ENCODE assay signal across 12 mouse cellular contexts in the genomic region with DNA sequence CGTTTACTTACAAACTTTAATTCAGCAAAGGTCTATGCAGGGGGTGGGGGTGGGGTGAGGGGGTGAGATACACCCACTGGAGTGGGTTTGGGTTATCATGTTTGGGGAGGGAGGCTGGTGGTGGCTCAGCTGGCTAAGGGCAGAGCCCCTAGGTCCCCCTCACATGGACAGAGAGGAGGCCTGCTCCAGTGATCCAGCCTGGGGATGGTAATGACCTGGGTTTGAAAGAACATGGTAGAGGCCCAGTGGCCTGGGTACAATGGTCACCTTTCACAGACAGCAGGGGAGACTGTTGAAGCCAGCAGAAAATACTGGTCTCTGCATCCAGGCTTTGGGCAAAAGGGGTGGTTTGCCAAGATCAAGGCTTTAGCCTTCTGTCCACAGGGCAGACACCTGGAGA. TPM values are rescaled to one million over a fixed set of nuclear protein-coding genes. Genes with fewer than 3 reads are reported as not detected.
DNase-seq lines count a peak whose midpoint lies in the region; ATAC-seq and TF ChIP-seq lines count a peak whose summit lies in the region.
"Had no signal": no experiment of that assay in that cellular context is flagged by ENCODE, and none has a peak within 500 bp of the region (broad histone marks: within the 10 kb centered on the region; RNA-seq: fewer than 3 reads in every experiment).

No protein-coding gene starts in this region.

- H3K4me2 ChIP-seq in intestine, postnatal 0 days (replicated peaks; ENCODE audit: low read depth): peak overlapping the region; percentile 86
- no peak overlapping the region for H3K4me2 ChIP-seq in intestine, embryonic 15.5 days (replicated peaks)
- peak overlapping the region; percentile 93; the same call in 1 of the 2 replicates for H3K4me2 ChIP-seq in neural tube, embryonic 13.5 days
- H3K4me2 ChIP-seq in limb, embryonic 13.5 days (replicated peaks): peak overlapping the region; percentile 76; the same call in 1 of the 2 replicates
- no peak overlapping the region for H3K4me2 ChIP-seq in stomach, embryonic 16.5 days (ENCODE audit: low read depth, low read length)

- 78% methylated on average over 1 of the region's 1 CpGs for WGBS in intestine, postnatal 0 days
- WGBS in intestine, embryonic 15.5 days: 74% methylated on average over 1 of the region's 1 CpGs
- 88% methylated on average over 1 of the region's 1 CpGs for WGBS in neural tube, embryonic 13.5 days
- 83% methylated on average over 1 of the region's 1 CpGs for WGBS in limb, embryonic 13.5 days
- 82% methylated on average over 1 of the region's 1 CpGs for WGBS in stomach, embryonic 16.5 days

- no peak overlapping the region for H3K9ac ChIP-seq in intestine, postnatal 0 days (ENCODE audit: low read depth, low read length)
- H3K9ac ChIP-seq in intestine, embryonic 15.5 days: no peak overlapping the region
- no peak overlapping the region for H3K9ac ChIP-seq in neural tube, embryonic 13.5 days
- H3K9ac ChIP-seq in limb, embryonic 13.5 days: 0 out of 2 replicates have a peak overlapping the region, but pooled peaks have one; percentile 8
- 0 out of 2 replicates have a peak overlapping the region, but pooled peaks have one; percentile 12 for H3K9ac ChIP-seq in stomach, embryonic 16.5 days (ENCODE audit: low read length)

- peak overlapping the region; percentile 29; the same call in 1 of the 2 replicates for H3K27ac ChIP-seq in intestine, postnatal 0 days (ENCODE audit: low read depth, low read length)
- H3K27ac ChIP-seq in intestine, embryonic 15.5 days: no peak overlapping the region
- 0 out of 2 replicates have a peak overlapping the region, but pooled peaks have one; percentile 65 for H3K27ac ChIP-seq in neural tube, embryonic 13.5 days (replicated peaks)
- H3K27ac ChIP-seq in limb, embryonic 13.5 days: no peak overlapping the region
- no peak overlapping the region for H3K27ac ChIP-seq in stomach, embryonic 16.5 days (ENCODE audit: low read length)
- H3K27ac ChIP-seq: neural tube, embryonic 12.5 days had no signal

- no peaks in the 10 kb centered on the region for H3K9me3 ChIP-seq in intestine, postnatal 0 days (ENCODE audit: control insufficient read depth)
- H3K9me3 ChIP-seq in intestine, embryonic 15.5 days: no peaks in the 10 kb centered on the region
- no peaks in the 10 kb centered on the region for H3K9me3 ChIP-seq in neural tube, embryonic 13.5 days
- no peaks in the 10 kb centered on the region for H3K9me3 ChIP-seq in limb, embryonic 13.5 days
- H3K9me3 ChIP-seq in stomach, embryonic 16.5 days (replicated peaks; ENCODE audit: control insufficient read depth, low read length): no peaks in the 10 kb centered on the region
- H3K9me3 ChIP-seq: neural tube, embryonic 12.5 days had no signal

- H3K36me3 ChIP-seq in intestine, postnatal 0 days (ENCODE audit: control insufficient read depth, insufficient read depth): peaks cover 48% of the 10 kb centered on the region
- peaks cover 34% of the 10 kb centered on the region for H3K36me3 ChIP-seq in intestine, embryonic 15.5 days
- H3K36me3 ChIP-seq in neural tube, embryonic 13.5 days: peaks cover 56% of the 10 kb centered on the region
- peaks cover 70% of the 10 kb centered on the region for H3K36me3 ChIP-seq in limb, embryonic 13.5 days
- H3K36me3 ChIP-seq in stomach, embryonic 16.5 days (ENCODE audit: control insufficient read depth, insufficient read depth, low read length): peaks cover 30% of the 10 kb centered on the region

- no peak for DNase-seq in neural tube, embryonic 10.5 days (ENCODE audit: extremely low spot score, low spot score)
- DNase-seq in layer of hippocampus, postnatal 36 days: no peak
- DNase-seq: lung, postnatal 10 days; right cerebral cortex, postnatal 25 days had no signal

- no peak for ATAC-seq in intestine, postnatal 0 days
- no peak for ATAC-seq in intestine, embryonic 15.5 days
- ATAC-seq in neural tube, embryonic 13.5 days (ENCODE audit: low read depth): no peak
- ATAC-seq in limb, embryonic 13.5 days (ENCODE audit: low FRiP score, low read depth): no peak
- no peak for ATAC-seq in stomach, embryonic 16.5 days (ENCODE audit: insufficient read depth, low FRiP score)

- TF ChIP-seq CTCF in intestine, postnatal 0 days (IDR thresholded peaks at IDR 0.05; ENCODE audit: low read depth): no peak

- no peak overlapping the region for H3K4me3 ChIP-seq in intestine, postnatal 0 days (ENCODE audit: low read depth, low read length)
- no peak overlapping the region for H3K4me3 ChIP-seq in intestine, embryonic 15.5 days (replicated peaks)
- H3K4me3 ChIP-seq in neural tube, embryonic 13.5 days: no peak overlapping the region
- H3K4me3 ChIP-seq in limb, embryonic 13.5 days: no peak overlapping the region
- H3K4me3 ChIP-seq in stomach, embryonic 16.5 days (replicated peaks; ENCODE audit: low read length): no peak overlapping the region

- H3K27me3 ChIP-seq in intestine, postnatal 0 days (replicated peaks; ENCODE audit: control insufficient read depth, insufficient read depth, low read length): no peaks in the 10 kb centered on the region
- H3K27me3 ChIP-seq in intestine, embryonic 15.5 days (replicated peaks): no peaks in the 10 kb centered on the region
- no peaks in the 10 kb centered on the region for H3K27me3 ChIP-seq in neural tube, embryonic 13.5 days
- no peaks in the 10 kb centered on the region for H3K27me3 ChIP-seq in limb, embryonic 13.5 days
- no peaks in the 10 kb centered on the region for H3K27me3 ChIP-seq in stomach, embryonic 16.5 days (ENCODE audit: control insufficient read depth, insufficient read depth, low read length)
- H3K27me3 ChIP-seq: neural tube, embryonic 12.5 days had no signal

- H3K4me1 ChIP-seq in intestine, postnatal 0 days (replicated peaks; ENCODE audit: control insufficient read depth, insufficient read depth, low read length): no peaks in the 10 kb centered on the region
- H3K4me1 ChIP-seq in intestine, embryonic 15.5 days (replicated peaks): 0 out of 2 replicates have a peak, but pooled peaks cover 6% of the 10 kb centered on the region
- H3K4me1 ChIP-seq in neural tube, embryonic 13.5 days (replicated peaks): peaks cover 20% of the 10 kb centered on the region
- H3K4me1 ChIP-seq in limb, embryonic 13.5 days: peaks cover 15% of the 10 kb centered on the region
- peaks cover 6% of the 10 kb centered on the region for H3K4me1 ChIP-seq in stomach, embryonic 16.5 days (ENCODE audit: control insufficient read depth, insufficient read depth, low read length)

RNA-seq across cellular contexts. Expression of a gene that starts 0.8 kb away (rescaled TPM):
- polyA plus RNA-seq in intestine, postnatal 0 days (2015; fragmentation: Nextera tagmentation; extraction: Ambion mirVana): 42.7 and 46.3 TPM in 2 replicates
- 57.3 and 68.2 TPM in 2 replicates for polyA plus RNA-seq in intestine, embryonic 15.5 days (2015; fragmentation: Nextera tagmentation; extraction: Ambion mirVana)
- polyA plus RNA-seq in neural tube, embryonic 13.5 days (2015; fragmentation: Nextera tagmentation; extraction: Ambion mirVana): 52.1 and 60.2 TPM in 2 replicates
- 54.8 and 61.6 TPM in 2 replicates for polyA plus RNA-seq in limb, embryonic 13.5 days (2015; fragmentation: Nextera tagmentation; extraction: Ambion mirVana)
- 48.7 and 49.7 TPM in 2 replicates for polyA plus RNA-seq in stomach, embryonic 16.5 days (2015; fragmentation: Nextera tagmentation; extraction: Ambion mirVana)
- 10 to 100 TPM; 56.0 to 64.5 TPM for total RNA-seq in layer of hippocampus, postnatal 36 days (2021)

RNA-seq across cellular contexts. Expression of a gene that starts 1.3 kb away (rescaled TPM):
- polyA plus RNA-seq in intestine, postnatal 0 days (2015; fragmentation: Nextera tagmentation; extraction: Ambion mirVana): 0.09 and 0.13 TPM in 2 replicates
- 0.40 and 0.59 TPM in 2 replicates for polyA plus RNA-seq in intestine, embryonic 15.5 days (2015; fragmentation: Nextera tagmentation; extraction: Ambion mirVana)
- polyA plus RNA-seq in neural tube, embryonic 13.5 days (2015; fragmentation: Nextera tagmentation; extraction: Ambion mirVana): 0.91 and 0.98 TPM in 2 replicates
- 0.59 and 0.88 TPM in 2 replicates for polyA plus RNA-seq in limb, embryonic 13.5 days (2015; fragmentation: Nextera tagmentation; extraction: Ambion mirVana)
- 0.26 and 0.49 TPM in 2 replicates for polyA plus RNA-seq in stomach, embryonic 16.5 days (2015; fragmentation: Nextera tagmentation; extraction: Ambion mirVana)
- 1 to 10 TPM; 2.5 to 2.9 TPM for total RNA-seq in layer of hippocampus, postnatal 36 days (2021)

RNA-seq across cellular contexts. Expression of a gene that starts 7.3 kb away (rescaled TPM):
- not detected in 2 replicates for polyA plus RNA-seq in intestine, postnatal 0 days (2015; fragmentation: Nextera tagmentation; extraction: Ambion mirVana)
- polyA plus RNA-seq in intestine, embryonic 15.5 days (2015; fragmentation: Nextera tagmentation; extraction: Ambion mirVana): 1.0 and 1.1 TPM in 2 replicates
- 1.4 and 2.1 TPM in 2 replicates for polyA plus RNA-seq in neural tube, embryonic 13.5 days (2015; fragmentation: Nextera tagmentation; extraction: Ambion mirVana)
- polyA plus RNA-seq in limb, embryonic 13.5 days (2015; fragmentation: Nextera tagmentation; extraction: Ambion mirVana): 1.0 and 1.3 TPM in 2 replicates
- 0.46 and 0.89 TPM in 2 replicates for polyA plus RNA-seq in stomach, embryonic 16.5 days (2015; fragmentation: Nextera tagmentation; extraction: Ambion mirVana)
- not detected for total RNA-seq in layer of hippocampus, postnatal 36 days (2021)
- total RNA-seq: gastrocnemius, adult 18-20 months; left cerebral cortex, adult 18-20 months had no signal

RNA-seq across cellular contexts. Expression of a gene that starts 17.6 kb away (rescaled TPM):
- polyA plus RNA-seq in intestine, postnatal 0 days (2015; fragmentation: Nextera tagmentation; extraction: Ambion mirVana): 0.22 and 0.42 TPM in 2 replicates
- 1.0 and 2.4 TPM in 2 replicates for polyA plus RNA-seq in intestine, embryonic 15.5 days (2015; fragmentation: Nextera tagmentation; extraction: Ambion mirVana)
- polyA plus RNA-seq in neural tube, embryonic 13.5 days (2015; fragmentation: Nextera tagmentation; extraction: Ambion mirVana): 1.3 and 1.6 TPM in 2 replicates
- polyA plus RNA-seq in limb, embryonic 13.5 days (2015; fragmentation: Nextera tagmentation; extraction: Ambion mirVana): 1.8 and 2.1 TPM in 2 replicates
- polyA plus RNA-seq in stomach, embryonic 16.5 days (2015; fragmentation: Nextera tagmentation; extraction: Ambion mirVana): 1.2 and 2.1 TPM in 2 replicates
- total RNA-seq in layer of hippocampus, postnatal 36 days (2021): 1 to 10 TPM; 4.8 to 5.0 TPM

RNA-seq across cellular contexts. Expression of a gene that starts 17.6 kb away (rescaled TPM):
- 22.5 and 26.2 TPM in 2 replicates for polyA plus RNA-seq in intestine, postnatal 0 days (2015; fragmentation: Nextera tagmentation; extraction: Ambion mirVana)
- polyA plus RNA-seq in intestine, embryonic 15.5 days (2015; fragmentation: Nextera tagmentation; extraction: Ambion mirVana): 64.5 and 66.5 TPM in 2 replicates
- 37.3 and 38.3 TPM in 2 replicates for polyA plus RNA-seq in neural tube, embryonic 13.5 days (2015; fragmentation: Nextera tagmentation; extraction: Ambion mirVana)
- 55.0 and 63.2 TPM in 2 replicates for polyA plus RNA-seq in limb, embryonic 13.5 days (2015; fragmentation: Nextera tagmentation; extraction: Ambion mirVana)
- 40.3 and 40.8 TPM in 2 replicates for polyA plus RNA-seq in stomach, embryonic 16.5 days (2015; fragmentation: Nextera tagmentation; extraction: Ambion mirVana)
- 10 to 100 TPM; 29.9 to 31.5 TPM for total RNA-seq in layer of hippocampus, postnatal 36 days (2021)

Comparison
In these comparisons a context has a peak if more than half of its experiments do, and no peak if none do; other contexts are left out.
1. H3K27ac ChIP-seq: peak in intestine, postnatal 0 days (single experiment) and neural tube, embryonic 13.5 days (single experiment); none in intestine, embryonic 15.5 days (single experiment), limb, embryonic 13.5 days (single experiment) and stomach, embryonic 16.5 days (single experiment).
2. H3K4me2 ChIP-seq: peak in intestine, postnatal 0 days (single experiment), neural tube, embryonic 13.5 days (single experiment) and limb, embryonic 13.5 days (single experiment); none in intestine, embryonic 15.5 days (single experiment) and stomach, embryonic 16.5 days (single experiment).
3. H3K9ac ChIP-seq: peak in limb, embryonic 13.5 days (single experiment) and stomach, embryonic 16.5 days (single experiment); none in intestine, postnatal 0 days (single experiment), intestine, embryonic 15.5 days (single experiment) and neural tube, embryonic 13.5 days (single experiment).